Mouse (Mus musculus): Measurements from ENCODE around the gene Fam149b. TPM values are rescaled to one million over a fixed set of nuclear protein-coding genes. Genes with fewer than 3 reads are reported as not detected.

The Fam149b gene
- polyA plus RNA-seq (2012; rRNA removed) = 53.0 and 54.0 TPM in 2 replicates

DNA sequence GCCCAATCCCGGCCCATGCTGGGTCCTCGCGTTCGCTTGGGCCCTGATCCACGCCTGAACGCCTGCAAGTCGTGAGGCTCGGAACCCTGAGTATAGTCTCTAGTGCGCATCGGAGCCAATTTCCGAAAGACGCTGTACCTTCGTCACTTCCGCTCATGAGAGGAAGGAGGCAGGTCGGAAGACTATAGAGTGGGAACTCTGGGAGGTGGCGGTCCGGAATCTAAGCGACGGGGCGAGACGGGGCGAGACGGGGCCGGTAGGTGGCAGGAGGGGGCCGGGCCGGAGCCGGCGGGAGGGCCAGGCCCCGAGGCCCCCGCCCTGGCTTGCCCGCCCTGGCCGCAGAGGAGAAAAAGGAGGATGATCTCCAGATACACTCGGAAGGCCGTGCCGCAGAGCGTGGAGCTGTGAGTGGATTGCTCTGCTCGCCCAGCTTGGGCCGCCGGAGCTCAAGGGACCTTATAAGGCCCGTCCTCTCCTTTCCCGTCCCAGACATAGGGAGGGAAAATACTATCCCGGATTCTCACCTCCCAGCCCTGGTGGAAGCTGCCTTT lies at the start of gene Fam149b, which contains the start of gene Ecd:
Gene Fam149b, plus strand, starts transcription at position 172 of the 551 bp plus-strand sequence.
Gene Ecd, minus strand, starts transcription at position 131 of the 551 bp plus-strand sequence.

GRCm38 (mm10) chr14:20388441-20389129 lies 40.6 kb downstream of the Fam149b start, which contains the start of gene Dnajc9:
Gene Dnajc9 (minus strand): TSS chr14:20388910.

DNA sequence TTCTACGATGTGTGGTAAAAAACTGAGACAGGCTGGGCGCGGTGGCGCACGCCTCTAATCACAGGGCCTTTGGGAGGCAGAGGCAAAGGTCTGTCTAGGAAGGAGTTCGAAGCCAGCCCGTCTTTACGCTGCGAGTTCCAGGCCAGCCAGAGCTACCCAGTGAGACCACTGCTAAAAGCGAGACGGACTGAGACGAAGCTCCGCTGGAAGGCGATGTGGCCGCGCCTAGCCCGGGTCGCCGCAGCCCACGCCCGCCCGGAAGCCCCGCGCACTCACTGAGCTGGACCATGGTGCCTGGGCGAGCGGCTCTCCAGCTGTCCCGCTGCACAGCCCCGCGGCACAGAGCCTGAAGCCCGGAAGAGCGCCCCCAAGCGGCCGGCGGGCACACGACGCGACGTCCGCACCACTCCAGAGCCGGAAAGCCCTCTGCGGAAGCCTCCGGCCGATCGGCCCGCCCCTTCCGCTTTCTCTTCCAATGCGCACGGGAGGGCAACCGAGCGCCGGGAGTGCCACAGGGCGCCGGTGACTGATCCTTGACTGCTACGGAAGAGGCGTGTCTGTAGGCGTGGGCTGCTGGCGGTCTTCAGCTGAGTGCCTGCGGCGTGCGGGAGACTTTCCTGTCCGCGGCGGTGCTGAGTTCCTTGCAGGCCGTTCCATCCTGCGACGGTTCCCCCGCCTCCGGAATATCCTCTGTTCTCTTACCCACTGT lies 45.4 kb downstream of the Fam149b start, which contains the start of gene Mrps16:
Gene Mrps16, minus strand, starts transcription at position 430 of the 709 bp plus-strand sequence.

Other genes starting within 250 kb of the Fam149b start
- gene Saysd1, start 209.6 kb upstream of the Fam149b start, polyA plus RNA-seq (2012; rRNA removed) = 10.1 and 10.5 TPM in 2 replicates
- 0.78 and 1.3 TPM in 2 replicates for gene Kcnk5, start 166.4 kb upstream of the Fam149b start, polyA plus RNA-seq (2012; rRNA removed)
- gene Kcnk16, start 79.0 kb upstream of the Fam149b start, polyA plus RNA-seq (2012; rRNA removed) = not detected in 2 replicates
- gene Nudt13, start 53.5 kb upstream of the Fam149b start, polyA plus RNA-seq (2012; rRNA removed) = 21.6 and 25.3 TPM in 2 replicates
- 34.0 and 35.8 TPM in 2 replicates for gene Ecd, start within 50 bp of the Fam149b start, polyA plus RNA-seq (2012; rRNA removed)
- 96.5 and 99.4 TPM in 2 replicates for gene Dnajc9, start 40.7 kb downstream of the Fam149b start, polyA plus RNA-seq (2012; rRNA removed)
- 40.9 and 49.2 TPM in 2 replicates for gene Mrps16, start 45.5 kb downstream of the Fam149b start, polyA plus RNA-seq (2012; rRNA removed)
- 1.0 and 1.7 TPM in 2 replicates for gene Cfap70, start 104.1 kb downstream of the Fam149b start, polyA plus RNA-seq (2012; rRNA removed)
- gene Anxa7, start 132.0 kb downstream of the Fam149b start, polyA plus RNA-seq (2012; rRNA removed) = 36.4 and 39.5 TPM in 2 replicates
- 1.1 and 1.2 TPM in 2 replicates for gene Mss51, start 148.7 kb downstream of the Fam149b start, polyA plus RNA-seq (2012; rRNA removed)
- gene Ppp3cb, start 198.4 kb downstream of the Fam149b start, polyA plus RNA-seq (2012; rRNA removed) = 155 and 157 TPM in 2 replicates

Data from central nervous system, embryonic 18 days (tissue).